Mouse (Mus musculus) limb, embryonic 13.5 days (tissue): ENCODE measurements around the gene Gm17555. TPM values are rescaled to one million over a fixed set of nuclear protein-coding genes. Genes with fewer than 3 reads are reported as not detected.
A peak's percentile ranks its signal among the peaks of the same experiment; 100 is the strongest.
"Not testable (repeated sequence)": the region's sequence is repeated elsewhere in the genome, so short reads cannot be mapped to it uniquely, and the experiment has no call there.

Experiments used
- ATAC-seq: fragments of 200-750 bp; cut with Nextera tagmentation; 2 replicates; pipeline ENCODE4 v1.8.0; 2017; ENCODE audit warnings: low read depth, moderate number of reproducible peaks, moderate TSS enrichment; ENCODE audit not compliant: low FRiP score
- H3K27ac ChIP-seq: fragments of 300-500 bp; sonication (generic); 2 replicates; pipeline ENCODE4 v1.5.1; 2015; ENCODE audit warnings: inconsistent platforms, mild to moderate bottlenecking, moderate library complexity
- H3K27me3 ChIP-seq: fragments of 300-500 bp; sonication (generic); 2 replicates; pipeline ENCODE4 v1.6.1; 2015; ENCODE audit warnings: mild to moderate bottlenecking, inconsistent platforms
- H3K36me3 ChIP-seq: fragments of 300-500 bp; sonication (generic); 2 replicates; pipeline ENCODE4 v1.6.1; 2015; ENCODE audit warnings: inconsistent platforms, mild to moderate bottlenecking, moderate library complexity
- H3K4me1 ChIP-seq: fragments of 300-500 bp; sonication (generic); 2 replicates; pipeline ENCODE4 v1.6.1; 2015; ENCODE audit warnings: inconsistent platforms
- H3K4me2 ChIP-seq: fragments of 300-500 bp; sonication (generic); replicated peaks from 2 replicates; pipeline ENCODE4 v1.6.1; 2015; ENCODE audit warnings: inconsistent platforms, mild to moderate bottlenecking, moderate library complexity
- H3K4me3 ChIP-seq: fragments of 300-500 bp; sonication (generic); 2 replicates; pipeline ENCODE4 v1.5.1; 2015; ENCODE audit warnings: moderate library complexity, mild to moderate bottlenecking, inconsistent platforms
- H3K9ac ChIP-seq: fragments of 300-500 bp; sonication (generic); 2 replicates; pipeline ENCODE4 v1.6.1; 2015; ENCODE audit warnings: mild to moderate bottlenecking, inconsistent platforms
- H3K9me3 ChIP-seq: fragments of 300-500 bp; sonication (generic); 2 replicates; pipeline ENCODE4 v1.6.1; 2016; ENCODE audit warnings: inconsistent platforms
- WGBS: fragments of 180-500 bp; shearing (Covaris S2); methylation state at CpG from one replicate; pipeline ENCODE4 v1.1.7; 2015; 5-methylcytosine and 5-hydroxymethylcytosine counted together
- polyA plus RNA-seq: library from polyadenylated mRNA; unstranded; fragments of >200 nt; fragmentation: Nextera tagmentation; extraction: Ambion mirVana; gene quantifications from 2 replicates; pipeline ENCODE4 v1.2.1, GENCODE M21; 2015

The Gm17555 gene
- polyA plus RNA-seq, result not detected in 2 replicates

- not testable (repeated sequence) for H3K27me3 ChIP-seq, H3K27ac ChIP-seq, H3K4me2 ChIP-seq, H3K4me3 ChIP-seq, H3K9me3 ChIP-seq, H3K9ac ChIP-seq, H3K36me3 ChIP-seq, ATAC-seq, H3K4me1 ChIP-seq
- WGBS, result 83% methylated on average over 3 of the region's 3 CpGs
Observed at GRCm38 (mm10) chr2:126214800-126215199, at the start of gene Gm17555. Gene Gm17555 (plus strand): TSS chr2:126215100.

GRCm38 (mm10) chr2:126165277-126166018 is 49.5 kb upstream of the Gm17555 start:
- Histone ChIP-seq H3K4me3 (no peak overlapping the region), H3K4me2 (no peak overlapping the region), H3K27ac (no peak overlapping the region), H3K9me3 (no peaks in the 10 kb centered on the region), H3K36me3 (peaks cover 37% of the 10 kb centered on the region), H3K4me1 (no peaks in the 10 kb centered on the region), H3K27me3 (no peaks in the 10 kb centered on the region), H3K9ac (no peak overlapping the region)
- 90% methylated on average over 5 of the region's 5 CpGs for WGBS
- ATAC-seq, result no peak

GRCm38 (mm10) chr2:126166335-126166734 is 48.6 kb upstream of the Gm17555 start:
- Histone ChIP-seq H3K4me2 (no peak overlapping the region), H3K27ac (no peak overlapping the region), H3K4me1 (no peaks in the 10 kb centered on the region), H3K9ac (no peak overlapping the region), H3K9me3 (no peaks in the 10 kb centered on the region), H3K36me3 (peaks cover 30% of the 10 kb centered on the region), H3K4me3 (no peak overlapping the region), H3K27me3 (no peaks in the 10 kb centered on the region)
- no peak for ATAC-seq

GRCm38 (mm10) chr2:126166848-126167617 is 47.9 kb upstream of the Gm17555 start:
- WGBS, result 83% methylated on average over 8 of the region's 8 CpGs
- Histone ChIP-seq H3K4me2 (no peak overlapping the region), H3K4me1 (no peaks in the 10 kb centered on the region), H3K27me3 (no peaks in the 10 kb centered on the region), H3K9ac (no peak overlapping the region), H3K4me3 (no peak overlapping the region), H3K9me3 (no peaks in the 10 kb centered on the region), H3K36me3 (peaks cover 23% of the 10 kb centered on the region), H3K27ac (no peak overlapping the region)
- no peak for ATAC-seq

GRCm38 (mm10) chr2:126171427-126171826 is 43.5 kb upstream of the Gm17555 start:
- 90% methylated on average over 1 of the region's 1 CpGs for WGBS
- ATAC-seq, result no peak

GRCm38 (mm10) chr2:126191306-126191705 is 23.6 kb upstream of the Gm17555 start:
- Histone ChIP-seq H3K4me2 (no peak overlapping the region), H3K4me1 (no peaks in the 10 kb centered on the region), H3K27ac (no peak overlapping the region), H3K36me3 (no peaks in the 10 kb centered on the region), H3K4me3 (no peak overlapping the region), H3K27me3 (no peaks in the 10 kb centered on the region), H3K9ac (no peak overlapping the region), H3K9me3 (no peaks in the 10 kb centered on the region)
- no peak for ATAC-seq
- whole genome bisulfite sequencing, result 70% methylated on average over 4 of the region's 4 CpGs

More at GRCm38 (mm10) chr2:126171427-126171826, 43.5 kb upstream of the Gm17555 start:
- Histone ChIP-seq H3K27ac (no peak overlapping the region), H3K36me3 (0 out of 2 replicates have a peak, but pooled peaks cover 3% of the 10 kb centered on the region), H3K9ac (no peak overlapping the region), H3K4me1 (no peaks in the 10 kb centered on the region), H3K27me3 (no peaks in the 10 kb centered on the region), H3K4me3 (no peak overlapping the region), H3K9me3 (no peaks in the 10 kb centered on the region), H3K4me2 (no peak overlapping the region)

GRCm38 (mm10) chr2:126192129-126192528 is 22.8 kb upstream of the Gm17555 start:
- Histone ChIP-seq H3K9ac (no peak overlapping the region), H3K27me3 (no peaks in the 10 kb centered on the region), H3K36me3 (no peaks in the 10 kb centered on the region), H3K4me2 (no peak overlapping the region), H3K27ac (no peak overlapping the region), H3K4me1 (no peaks in the 10 kb centered on the region), H3K4me3 (no peak overlapping the region), H3K9me3 (no peaks in the 10 kb centered on the region)
- WGBS, result 75% methylated on average over 2 of the region's 2 CpGs
- ATAC-seq, result no peak

- peak; percentile 76 for ATAC-seq
- WGBS, result 32% methylated on average over 12 of the region's 12 CpGs
- Histone ChIP-seq H3K27me3 (no peaks in the 10 kb centered on the region), H3K4me3 (no peak overlapping the region), H3K4me1 (no peaks in the 10 kb centered on the region), H3K27ac (no peak overlapping the region), H3K9me3 (no peaks in the 10 kb centered on the region), H3K4me2 (no peak overlapping the region; the same call in 1 of the 2 replicates), H3K9ac (no peak overlapping the region), H3K36me3 (no peaks in the 10 kb centered on the region)
Observed at GRCm38 (mm10) chr2:126195631-126196356, 19.1 kb upstream of the Gm17555 start.

- H3K9me3 ChIP-seq, result no peaks in the 10 kb centered on the region
- H3K9ac ChIP-seq, result no peak overlapping the region
- H3K4me2 ChIP-seq, result no peak overlapping the region
- no peaks in the 10 kb centered on the region for H3K27me3 ChIP-seq
- no peak overlapping the region for H3K4me3 ChIP-seq
- no peaks in the 10 kb centered on the region for H3K36me3 ChIP-seq
- H3K27ac ChIP-seq, result no peak overlapping the region
- ATAC-seq, result no peak
- H3K4me1 ChIP-seq, result no peaks in the 10 kb centered on the region
- WGBS, result 81% methylated on average over 3 of the region's 3 CpGs
Observed at GRCm38 (mm10) chr2:126198971-126199370, 15.9 kb upstream of the Gm17555 start.

- ATAC-seq, result no peak
- no peaks in the 10 kb centered on the region for H3K4me1 ChIP-seq
- no peak overlapping the region for H3K4me3 ChIP-seq
- H3K27ac ChIP-seq, result no peak overlapping the region
- H3K9me3 ChIP-seq, result no peaks in the 10 kb centered on the region
- H3K27me3 ChIP-seq, result no peaks in the 10 kb centered on the region
- H3K4me2 ChIP-seq, result no peak overlapping the region
- H3K36me3 ChIP-seq, result no peaks in the 10 kb centered on the region
- WGBS, result 76% methylated on average over 6 of the region's 6 CpGs
- no peak overlapping the region for H3K9ac ChIP-seq
Observed at GRCm38 (mm10) chr2:126211011-126211680, 3.8 kb upstream of the Gm17555 start.

GRCm38 (mm10) chr2:126227581-126227980 is 12.7 kb downstream of the Gm17555 start:
- H3K27ac ChIP-seq, result no peak overlapping the region
- H3K27me3 ChIP-seq, result no peaks in the 10 kb centered on the region
- no peak overlapping the region for H3K4me2 ChIP-seq
- no peaks in the 10 kb centered on the region for H3K9me3 ChIP-seq
- ATAC-seq, result no peak
- no peak overlapping the region for H3K4me3 ChIP-seq
- WGBS, result 69% methylated on average over 4 of the region's 4 CpGs
- H3K4me1 ChIP-seq, result no peaks in the 10 kb centered on the region
- H3K36me3 ChIP-seq, result no peaks in the 10 kb centered on the region
- H3K9ac ChIP-seq, result no peak overlapping the region
